Mouse (Mus musculus) cerebellum, adult 2 months (tissue): ENCODE data around the gene Chrm3.

ENCODE experiments used
- CTCF ChIP-seq: fragments of 200-500 bp; IDR thresholded peaks from 2 replicates; pipeline ENCODE4 v1.5.1; 2011; ENCODE audit warnings: low read depth, mild to moderate bottlenecking, control low read depth, low read length, moderate library complexity, borderline replicate concordance; ENCODE audit not compliant: insufficient read depth
- POLR2A ChIP-seq: fragments of 200-500 bp; IDR thresholded peaks from 2 replicates; pipeline ENCODE4 v1.6.1; 2011; ENCODE audit warnings: low read length, control low read depth, borderline replicate concordance; ENCODE audit not compliant: insufficient read depth

GRCm38 (mm10) chr13:10240238-10240637 is 120.4 kb downstream of the Chrm3 start:
- TF ChIP-seq CTCF (no peak), POLR2A (no peak)
